Mouse (Mus musculus) right cerebral cortex, postnatal 10 days (tissue): Measurements from ENCODE around the gene Trub2.

Source experiments
- DNase-seq, 2 experiments: peaks; one replicate each; pipeline ENCODE4 v3.0.0; 2021; ENCODE audit warnings: low spot score in 2 of 2

The Trub2 gene

DNA sequence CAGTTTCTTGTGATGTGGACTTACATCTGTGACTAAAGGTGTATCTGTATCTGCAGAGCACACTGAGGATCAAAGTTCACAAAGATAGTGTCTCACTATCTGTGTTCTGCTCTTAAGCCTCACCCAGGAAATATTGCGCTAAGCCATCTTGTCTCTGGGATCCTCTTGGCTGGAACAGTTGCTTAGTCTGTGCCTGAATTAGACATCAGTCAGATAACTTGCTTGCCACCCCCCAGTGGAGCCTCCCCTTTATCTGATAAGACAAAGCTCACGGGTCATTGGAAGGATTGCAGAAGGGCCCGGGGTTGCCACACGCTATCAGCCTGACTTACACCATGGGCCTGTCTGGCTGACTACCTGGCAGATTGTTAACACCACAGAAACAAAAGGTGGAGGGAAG is 15.0 kb downstream of the Trub2 start:
- DNase-seq, result no peak

- no peak for DNase-seq
Observed at GRCm38 (mm10) chr2:29771611-29772461, 16.5 kb downstream of the Trub2 start.

- no peak for DNase-seq
Observed at GRCm38 (mm10) chr2:29770162-29770561, 18.1 kb downstream of the Trub2 start.

DNA sequence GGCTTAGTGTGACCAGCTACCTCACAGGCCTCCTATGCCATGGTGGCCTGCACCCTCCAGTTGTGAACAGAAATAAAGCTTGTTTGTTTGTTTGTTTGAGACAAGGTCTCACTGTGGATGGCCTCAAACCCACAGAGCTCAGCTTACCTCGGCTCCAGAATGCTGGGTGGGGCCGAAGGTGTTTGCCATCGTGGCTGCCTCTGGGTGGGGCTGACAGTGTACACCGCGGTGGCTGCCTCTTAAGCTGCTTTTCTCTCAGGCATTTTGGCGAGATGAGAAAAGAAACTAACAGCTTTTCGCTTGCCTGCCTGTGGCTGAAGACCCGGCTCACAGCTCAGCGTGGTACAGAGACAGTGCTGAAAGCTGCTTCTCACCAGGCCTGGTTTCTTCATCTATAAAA is 19.4 kb downstream of the Trub2 start:
- no peak for DNase-seq

- no peak for DNase-seq
Observed at GRCm38 (mm10) chr2:29767976-29768709, 20.2 kb downstream of the Trub2 start.

GRCm38 (mm10) chr2:29764831-29765230 is 23.5 kb downstream of the Trub2 start:
- DNase-seq, result peak in 1 of 2 experiments; percentile 67

GRCm38 (mm10) chr2:29755693-29756092 is 32.6 kb downstream of the Trub2 start:
- no peak for DNase-seq

GRCm38 (mm10) chr2:29752397-29752796 is 35.9 kb downstream of the Trub2 start:
- no peak for DNase-seq

GRCm38 (mm10) chr2:29751497-29751896 is 36.8 kb downstream of the Trub2 start, which contains the start of gene Gm13420:
Gene Gm13420, minus strand, starts transcription at chr2:29751685.
- DNase-seq, result no peak

GRCm38 (mm10) chr2:29748499-29748898 is 39.8 kb downstream of the Trub2 start:
- no peak for DNase-seq

- peak in 1 of 2 experiments; percentile 55 for DNase-seq
Observed at GRCm38 (mm10) chr2:29747852-29748251, 40.5 kb downstream of the Trub2 start.

DNA sequence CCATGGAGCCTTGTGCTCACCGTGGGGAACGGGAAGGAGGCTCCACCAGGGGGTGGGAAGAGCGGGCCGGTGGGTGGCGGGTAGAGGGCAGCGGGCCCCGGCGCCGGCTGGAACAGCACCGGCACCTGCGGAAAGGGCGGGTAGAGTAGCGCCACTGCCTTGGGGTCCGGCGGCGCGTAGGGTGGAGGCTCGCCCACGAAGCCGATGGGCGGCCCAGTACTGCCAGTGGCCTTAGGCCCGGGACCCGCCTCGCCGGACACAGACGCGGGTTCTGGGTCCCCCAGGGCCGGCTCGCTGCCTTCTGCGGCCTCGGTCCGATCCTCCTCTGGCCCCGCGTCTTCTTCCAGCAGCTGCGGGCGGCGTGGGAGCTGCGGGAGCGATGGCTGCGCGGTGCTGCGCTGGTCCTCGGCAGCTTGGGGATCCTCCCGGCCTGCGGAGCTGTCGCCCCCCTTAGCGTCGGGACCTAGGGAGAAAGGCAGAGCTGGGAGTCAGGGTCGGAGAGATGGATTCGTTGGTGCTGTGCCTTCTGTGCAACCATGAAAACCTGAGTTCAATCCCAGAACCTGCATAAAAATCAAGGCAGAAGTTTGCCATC is 41.0 kb downstream of the Trub2 start:
- DNase-seq, result no peak

DNA sequence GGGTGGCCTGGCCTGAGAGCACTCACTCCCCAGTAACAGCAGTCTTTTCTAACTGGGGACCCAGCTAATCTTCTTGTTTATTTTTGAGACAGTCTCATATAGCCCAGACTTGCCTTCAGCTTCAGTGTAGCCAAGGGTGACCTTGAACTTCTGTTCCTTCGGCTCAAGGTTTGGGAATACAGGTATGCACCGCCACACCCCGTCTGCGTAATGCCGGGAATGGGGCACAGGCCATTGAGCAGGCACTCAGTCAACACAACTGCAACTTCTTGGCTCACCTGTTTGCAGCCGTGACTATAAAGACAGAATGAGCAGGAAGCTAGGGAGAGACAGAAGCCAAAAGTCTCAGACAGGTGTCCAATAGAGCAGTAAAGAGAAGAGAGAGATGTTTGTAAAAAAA is 44.0 kb downstream of the Trub2 start:
- no peak for DNase-seq

GRCm38 (mm10) chr2:29741207-29741606 is 47.1 kb downstream of the Trub2 start:
- no peak for DNase-seq

DNA sequence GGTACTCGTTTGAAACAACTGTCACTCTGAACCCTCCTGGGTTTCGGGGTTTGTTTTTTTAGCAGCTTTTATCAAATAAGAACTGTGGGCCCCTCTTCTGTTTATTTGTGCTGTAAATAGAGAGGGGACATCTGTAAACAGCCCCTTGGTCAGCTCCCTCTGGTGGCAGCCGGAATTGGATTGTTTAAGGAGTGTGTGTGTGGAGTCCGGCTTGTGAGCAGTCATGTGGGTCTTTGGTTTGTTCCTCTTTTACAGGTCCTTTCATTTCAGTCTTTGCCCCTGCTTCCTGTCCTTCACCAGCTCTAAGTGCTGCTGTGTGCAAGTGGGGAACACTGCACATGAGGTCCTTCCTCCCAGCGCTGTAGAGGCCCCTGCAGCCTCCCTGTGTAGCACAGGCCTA is 48.9 kb downstream of the Trub2 start:
- DNase-seq, result peak in 1 of 2 experiments; percentile 64

- DNase-seq, result no peak
Observed at GRCm38 (mm10) chr2:29738799-29739198, 49.5 kb downstream of the Trub2 start.

- no peak for DNase-seq
Observed at GRCm38 (mm10) chr2:29737209-29737925, 50.9 kb downstream of the Trub2 start.

GRCm38 (mm10) chr2:29735708-29736107 is 52.6 kb downstream of the Trub2 start:
- no peak for DNase-seq

DNA sequence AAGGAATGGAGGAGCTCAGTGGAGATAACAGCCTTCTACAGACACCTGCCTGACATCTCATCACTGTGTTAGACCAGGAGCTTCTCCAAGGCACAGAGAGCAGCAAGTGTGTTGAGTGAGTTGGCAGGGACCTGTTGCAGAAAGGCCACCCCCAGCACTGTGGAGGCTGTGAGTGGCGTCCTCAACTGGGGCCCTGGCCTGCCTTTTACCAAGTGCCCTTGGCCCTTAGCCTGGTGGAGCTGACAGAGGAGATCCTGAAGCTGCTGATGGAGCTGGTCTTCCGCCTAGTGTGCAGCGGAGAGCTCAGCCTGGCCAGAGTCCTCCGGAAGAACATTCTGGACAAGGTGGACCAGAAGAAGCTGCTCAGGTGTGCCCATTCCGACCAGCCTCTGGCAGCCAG is 55.0 kb downstream of the Trub2 start:
- no peak for DNase-seq

DNA sequence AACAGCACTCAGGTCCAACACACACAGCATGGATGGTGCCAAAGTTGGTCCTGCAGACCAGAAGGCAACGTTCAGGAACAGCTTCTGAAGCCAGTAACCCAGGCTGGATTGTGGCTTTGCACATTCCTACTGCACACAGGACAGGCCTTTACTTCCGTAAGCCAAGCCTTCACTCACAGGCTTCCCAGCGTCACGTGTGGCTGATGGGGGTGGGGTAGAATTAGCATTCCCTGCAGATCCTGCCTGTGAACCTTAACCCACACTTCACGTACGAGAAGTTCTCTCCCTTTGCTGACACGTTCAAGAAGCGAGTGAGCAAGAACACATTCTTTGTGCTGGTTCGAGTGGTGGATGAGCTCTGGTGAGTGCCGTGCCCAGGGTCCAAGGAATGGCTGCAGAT is 55.7 kb downstream of the Trub2 start:
- no peak for DNase-seq

DNA sequence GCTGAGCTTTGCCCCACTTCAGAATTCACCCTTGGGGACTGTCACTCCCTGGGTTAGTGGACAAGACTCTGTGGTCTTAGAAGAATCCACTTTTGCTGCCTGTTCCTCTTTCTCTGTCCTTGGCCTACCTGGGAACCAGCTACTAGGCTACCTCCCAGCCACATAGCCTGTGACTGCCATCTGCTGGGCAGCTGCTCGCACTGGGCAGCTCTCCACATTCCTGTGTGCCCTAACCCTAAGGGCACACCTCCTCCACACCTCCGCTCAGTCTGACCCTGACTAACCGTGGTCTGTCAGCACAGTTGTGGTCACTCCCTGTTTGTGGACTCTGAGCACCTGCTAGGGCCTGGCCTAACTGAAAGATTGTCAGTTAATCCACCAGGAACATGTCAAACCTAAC is 56.8 kb downstream of the Trub2 start:
- no peak for DNase-seq

GRCm38 (mm10) chr2:29729500-29729899 is 58.8 kb downstream of the Trub2 start:
- DNase-seq, result no peak
